Mouse (Mus musculus) neural tube, embryonic 11.5 days (tissue): ENCODE data around the gene Ccl22. TPM values are rescaled to one million over a fixed set of nuclear protein-coding genes. Genes with fewer than 3 reads are reported as not detected.

ENCODE experiments used
- ATAC-seq: fragments of 200-750 bp; cut with Nextera tagmentation; 2 replicates; pipeline ENCODE4 v1.8.0; 2017; ENCODE audit warnings: moderate number of reproducible peaks, mild to moderate bottlenecking, moderate TSS enrichment, moderate library complexity; ENCODE audit not compliant: insufficient read depth, low FRiP score, low TSS enrichment
- DNase-seq: peaks from one replicate; pipeline ENCODE4 v3.0.0-alpha.2; 2015; ENCODE audit warnings: low spot score
- H3K27ac ChIP-seq: fragments of 300-500 bp; sonication (generic); 2 replicates; pipeline ENCODE4 v1.5.1; 2014; ENCODE audit warnings: low read depth, mild to moderate bottlenecking, low read length
- H3K27me3 ChIP-seq: fragments of 300-500 bp; sonication (generic); 2 replicates; pipeline ENCODE4 v1.6.1; 2014; ENCODE audit warnings: mild to moderate bottlenecking, low read length, mixed read lengths; ENCODE audit not compliant: control insufficient read depth, insufficient read depth
- H3K36me3 ChIP-seq: fragments of 300-500 bp; sonication (generic); 2 replicates; pipeline ENCODE4 v1.6.1; 2014; ENCODE audit warnings: mild to moderate bottlenecking, low read length, moderate library complexity, mixed read lengths; ENCODE audit not compliant: control insufficient read depth, insufficient read depth
- H3K4me1 ChIP-seq: fragments of 300-500 bp; sonication (generic); 2 replicates; pipeline ENCODE4 v1.6.1; 2014; ENCODE audit warnings: low read length, mixed read lengths; ENCODE audit not compliant: control insufficient read depth, insufficient read depth
- H3K4me2 ChIP-seq: fragments of 300-500 bp; sonication (generic); 2 replicates; pipeline ENCODE4 v1.6.1; 2014; ENCODE audit warnings: low read depth, mild to moderate bottlenecking, moderate library complexity
- H3K4me3 ChIP-seq: fragments of 300-500 bp; sonication (generic); 2 replicates; pipeline ENCODE4 v1.5.1; 2014; ENCODE audit warnings: low read depth, low read length
- H3K9ac ChIP-seq: fragments of 300-500 bp; sonication (generic); 2 replicates; pipeline ENCODE4 v1.6.1; 2014; ENCODE audit warnings: mild to moderate bottlenecking, low read length
- H3K9me3 ChIP-seq: fragments of 300-500 bp; sonication (generic); 2 replicates; pipeline ENCODE4 v1.6.1; 2016; ENCODE audit warnings: low read length; ENCODE audit not compliant: control insufficient read depth
- WGBS: fragments of 180-500 bp; shearing (Covaris S2); extraction: QIAGEN DNeasy Blood & Tissue Kit; methylation state at CpG from one replicate; pipeline ENCODE4 v1.1.7; 2014; 5-methylcytosine and 5-hydroxymethylcytosine counted together
- polyA plus RNA-seq: library from polyadenylated mRNA; unstranded; fragments of >200 nt; fragmentation: Nextera tagmentation; extraction: Ambion mirVana; gene quantifications from 2 replicates; pipeline ENCODE4 v1.2.1, GENCODE M21; 2014

Gene Ccl22
- polyA plus RNA-seq, 1 experiment from 2014 or later, result not detected

DNA sequence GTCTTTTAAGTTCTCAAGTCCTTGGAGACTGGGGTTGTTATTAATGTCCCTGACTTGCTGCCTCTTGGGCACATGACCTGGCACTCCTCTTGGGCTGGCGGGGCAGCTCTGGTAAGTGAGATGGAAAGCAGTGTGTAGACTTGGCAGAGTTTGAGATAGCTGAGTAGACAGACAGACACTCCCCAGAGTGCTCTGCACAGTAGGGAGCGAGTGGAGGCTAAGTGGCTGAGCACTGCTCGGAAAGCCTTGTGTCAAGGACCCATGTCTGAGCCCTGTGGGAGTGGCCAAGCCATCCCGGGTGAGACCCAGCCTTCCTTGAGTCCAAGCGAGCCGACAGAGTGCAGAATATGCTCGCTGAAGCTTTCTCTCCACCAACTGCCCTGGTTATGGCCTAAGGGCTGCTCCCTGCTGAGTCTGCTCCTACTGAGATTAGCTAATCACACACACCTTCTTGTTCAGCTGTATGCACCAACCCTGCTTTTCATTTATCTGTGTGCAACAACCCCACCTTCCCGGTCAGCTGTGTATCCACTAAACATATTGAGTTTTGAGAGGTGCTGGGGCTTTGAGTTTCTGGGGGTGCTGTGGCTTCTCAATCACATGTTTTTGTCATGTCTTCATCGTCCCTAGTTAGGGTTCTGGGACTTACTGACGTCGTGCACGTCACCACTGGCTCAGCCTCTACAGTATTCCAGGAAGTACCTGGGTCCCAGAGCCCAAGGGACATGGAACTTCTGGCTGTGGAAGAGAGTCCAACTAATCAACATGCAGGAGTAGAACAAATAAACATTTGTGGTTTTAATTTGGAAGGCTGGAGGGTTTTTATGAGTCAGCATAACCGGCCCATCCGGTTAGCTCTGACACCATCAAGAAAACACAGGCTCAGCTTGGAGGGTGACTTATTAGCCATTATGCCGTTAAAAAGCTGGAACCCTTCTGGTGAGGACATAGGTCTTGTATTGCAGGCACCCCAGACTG lies 42.4 kb downstream of the Ccl22 start:
- Histone ChIP-seq H3K9ac (no peak overlapping the region), H3K27me3 (no peaks in the 10 kb centered on the region), H3K4me3 (no peak overlapping the region), H3K9me3 (no peaks in the 10 kb centered on the region), H3K4me2 (no peak overlapping the region), H3K4me1 (no peaks in the 10 kb centered on the region), H3K27ac (no peak overlapping the region), H3K36me3 (no peaks in the 10 kb centered on the region)
- DNase-seq, result no peak
- WGBS, result 77% methylated on average over 15 of the region's 15 CpGs
- no peak for ATAC-seq

DNA sequence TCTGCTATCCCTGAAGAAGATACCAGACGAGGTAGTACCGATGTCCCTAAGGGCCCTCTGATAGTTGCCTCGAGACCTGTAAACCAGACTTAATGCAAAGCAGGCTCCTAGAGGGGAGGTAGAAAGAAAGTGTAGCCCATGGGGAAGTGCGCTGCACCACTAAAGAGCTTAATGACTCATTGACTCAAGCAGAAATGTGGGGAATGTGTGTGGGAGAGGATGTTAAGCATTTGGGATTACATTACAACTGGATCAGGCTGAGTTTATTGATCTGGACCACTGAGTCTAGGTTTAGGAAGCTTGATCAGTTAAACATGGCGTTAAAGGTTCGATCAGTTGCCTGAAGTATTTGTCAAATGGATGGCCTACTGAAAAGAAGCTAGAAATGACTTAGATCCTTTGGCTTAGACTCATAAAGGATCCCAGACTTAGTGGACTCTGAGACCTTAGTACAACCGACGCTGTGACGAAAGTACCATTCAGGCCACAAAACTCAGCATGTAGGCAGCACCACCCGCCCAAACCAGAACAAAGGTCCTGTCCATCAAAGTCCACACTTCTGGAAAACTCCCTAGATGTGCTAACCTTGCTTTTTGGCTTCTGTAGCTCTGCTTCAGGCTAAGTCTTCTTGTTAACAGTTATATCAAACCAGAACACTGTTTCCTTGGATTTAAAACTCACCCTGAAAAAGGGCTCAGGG lies 44.0 kb downstream of the Ccl22 start:
- Histone ChIP-seq H3K4me3 (no peak overlapping the region), H3K36me3 (no peaks in the 10 kb centered on the region), H3K4me1 (no peaks in the 10 kb centered on the region), H3K9ac (no peak overlapping the region), H3K4me2 (no peak overlapping the region), H3K27me3 (no peaks in the 10 kb centered on the region), H3K27ac (no peak overlapping the region), H3K9me3 (no peaks in the 10 kb centered on the region)
- ATAC-seq (no peak), DNase-seq (no peak)
- 70% methylated on average over 10 of the region's 10 CpGs for WGBS

DNA sequence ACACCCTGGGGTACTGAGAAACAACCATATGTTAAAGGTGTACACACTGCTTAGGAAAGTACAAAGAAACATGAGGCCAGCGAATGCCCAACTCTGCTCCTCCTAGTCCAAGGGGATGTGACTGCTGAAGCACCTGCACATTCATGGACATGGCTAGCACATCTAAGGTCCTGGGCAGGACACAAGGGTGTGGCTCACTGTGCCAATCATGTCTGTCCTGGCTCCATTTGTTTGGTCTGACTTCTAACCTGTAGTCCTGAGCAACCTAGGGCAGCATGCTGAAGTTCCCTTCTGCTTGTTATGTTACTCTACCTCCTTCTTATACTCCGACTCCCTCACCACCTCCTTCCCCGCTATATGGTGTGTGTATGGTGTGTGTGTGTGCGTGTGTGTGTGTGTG lies 49.0 kb downstream of the Ccl22 start:
- no peak for ATAC-seq
- 89% methylated on average over 4 of the region's 4 CpGs for WGBS

DNA sequence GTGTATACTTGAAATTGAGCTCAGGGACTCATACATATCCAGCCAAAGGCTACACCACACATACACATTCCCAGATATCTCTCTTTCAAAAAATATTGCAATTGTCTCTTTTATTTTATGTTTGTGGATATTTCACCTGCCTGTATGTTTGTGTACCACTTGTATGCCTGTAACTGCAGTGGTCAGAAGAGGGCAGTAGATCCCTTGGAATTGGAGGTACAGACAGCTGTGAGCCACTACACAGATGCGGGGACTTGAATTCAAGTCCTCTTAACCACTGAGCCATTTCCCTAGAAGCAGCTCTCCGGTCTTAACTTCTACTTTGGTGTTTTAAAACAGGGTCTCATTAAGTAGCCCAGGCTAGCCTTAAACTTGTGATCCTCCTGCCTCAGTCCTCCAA lies 49.4 kb downstream of the Ccl22 start:
- ATAC-seq, result no peak
- H3K9me3 ChIP-seq, result no peaks in the 10 kb centered on the region

More for the DNA sequence above, 49.0 kb downstream of the Ccl22 start:
- DNase-seq, result no peak
- no peak overlapping the region for H3K27ac ChIP-seq
- no peak overlapping the region for H3K4me3 ChIP-seq
- no peak overlapping the region for H3K4me2 ChIP-seq
- H3K9me3 ChIP-seq, result no peaks in the 10 kb centered on the region
- no peaks in the 10 kb centered on the region for H3K4me1 ChIP-seq
- H3K36me3 ChIP-seq, result no peaks in the 10 kb centered on the region
- no peak overlapping the region for H3K9ac ChIP-seq
- no peaks in the 10 kb centered on the region for H3K27me3 ChIP-seq

DNA sequence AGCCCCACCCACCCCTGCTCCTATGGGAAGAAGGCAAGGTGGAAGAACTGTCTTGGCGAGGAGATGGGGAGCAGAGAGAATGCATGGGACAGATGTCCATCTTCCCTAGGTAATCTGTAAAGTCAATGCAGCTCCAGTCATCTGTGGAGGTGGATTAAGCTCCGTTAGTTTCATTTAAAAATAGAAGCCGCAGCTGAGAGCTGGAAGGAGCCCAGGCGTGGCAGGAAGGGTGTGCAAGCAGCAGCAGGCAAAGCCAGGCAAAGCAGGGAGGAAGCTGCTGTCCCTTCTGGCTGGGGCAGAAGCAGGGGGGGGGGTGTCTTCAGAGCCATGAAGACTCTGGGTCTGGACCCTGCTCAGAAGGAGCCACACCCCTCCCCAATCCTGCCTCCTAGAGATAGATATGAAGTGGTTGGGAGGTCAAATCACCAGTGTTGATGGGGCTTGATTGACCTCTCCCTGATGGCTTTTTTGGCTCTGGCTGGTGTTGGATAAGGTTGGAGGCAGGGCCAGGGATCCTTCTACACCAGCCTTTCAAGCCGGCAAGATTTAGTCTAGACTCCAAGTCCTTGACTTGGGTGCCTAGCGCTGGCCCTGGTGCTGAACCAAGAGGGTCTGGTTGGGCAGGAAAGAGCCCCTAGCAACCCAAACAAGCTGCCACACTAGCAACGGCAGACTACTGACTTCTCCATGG lies 55.0 kb downstream of the Ccl22 start:
- 70% methylated on average over 7 of the region's 7 CpGs for WGBS
- H3K4me3 ChIP-seq, result no peak overlapping the region

More for the DNA sequence above, 49.4 kb downstream of the Ccl22 start:
- no peaks in the 10 kb centered on the region for H3K27me3 ChIP-seq
- no peak overlapping the region for H3K27ac ChIP-seq
- H3K9ac ChIP-seq, result no peak overlapping the region
- no peaks in the 10 kb centered on the region for H3K4me1 ChIP-seq
- 92% methylated on average over 2 of the region's 2 CpGs for WGBS
- H3K4me2 ChIP-seq, result no peak overlapping the region
- no peaks in the 10 kb centered on the region for H3K36me3 ChIP-seq
- no peak overlapping the region for H3K4me3 ChIP-seq
- no peak for DNase-seq

More for the DNA sequence above, 55.0 kb downstream of the Ccl22 start:
- Histone ChIP-seq H3K27me3 (no peaks in the 10 kb centered on the region), H3K36me3 (no peaks in the 10 kb centered on the region), H3K9ac (no peak overlapping the region), H3K9me3 (no peaks in the 10 kb centered on the region), H3K27ac (no peak overlapping the region), H3K4me2 (no peak overlapping the region), H3K4me1 (no peaks in the 10 kb centered on the region)
- no peak for ATAC-seq
- peak; percentile 57 for DNase-seq

Other genes with a start within 250 kb of the Ccl22 start
- 9.5 and 11.2 TPM in 2 replicates for gene Cpne2, start 212.6 kb upstream of the Ccl22 start, polyA plus RNA-seq
- gene Rspry1, start 143.7 kb upstream of the Ccl22 start, polyA plus RNA-seq, result 46.3 and 49.8 TPM in 2 replicates
- 95.9 and 101 TPM in 2 replicates for gene Fam192a, start 143.6 kb upstream of the Ccl22 start, polyA plus RNA-seq
- gene Arl2bp, start 79.0 kb upstream of the Ccl22 start, polyA plus RNA-seq, result 89.6 and 95.5 TPM in 2 replicates
- 0.42 and 0.56 TPM in 2 replicates for gene Pllp, start 49.3 kb upstream of the Ccl22 start, polyA plus RNA-seq
- gene Cx3cl1, start 26.4 kb downstream of the Ccl22 start, polyA plus RNA-seq, result 6.1 and 7.9 TPM in 2 replicates
- gene Ccl17, start 64.9 kb downstream of the Ccl22 start, polyA plus RNA-seq, result not detected in 2 replicates
- gene Coq9, start 92.7 kb downstream of the Ccl22 start, polyA plus RNA-seq, result 54.0 and 59.3 TPM in 2 replicates
- gene Ciapin1, start 92.8 kb downstream of the Ccl22 start, polyA plus RNA-seq, result 160 and 168 TPM in 2 replicates
- 153 TPM in 2 replicates for gene Polr2c, start 111.9 kb downstream of the Ccl22 start, polyA plus RNA-seq
- gene Dok4, start 130.7 kb downstream of the Ccl22 start, polyA plus RNA-seq, result 16.3 and 18.5 TPM in 2 replicates
- 20.1 and 20.2 TPM in 2 replicates for gene Ccdc102a, start 172.5 kb downstream of the Ccl22 start, polyA plus RNA-seq
- 0.31 TPM in 1 of 2 replicates, not detected in the other for gene Adgrg5, start 178.1 kb downstream of the Ccl22 start, polyA plus RNA-seq
- gene Adgrg1, start 229.2 kb downstream of the Ccl22 start, polyA plus RNA-seq, result 133 and 140 TPM in 2 replicates